In genomic region chr15:102176571-102177316, GRCm38 (mm10) we compare ENCODE assay signal across 22 mouse cellular contexts. TPM values are rescaled to one million over a fixed set of nuclear protein-coding genes. Genes with fewer than 3 reads are reported as not detected.
DNase-seq lines count a peak whose midpoint lies in the region; ATAC-seq and TF ChIP-seq lines count a peak whose summit lies in the region.
"Had no signal": no experiment of that assay in that cellular context is flagged by ENCODE, and none has a peak within 500 bp of the region (broad histone marks: within the 10 kb centered on the region; RNA-seq: fewer than 3 reads in every experiment).

No protein-coding gene starts in this region.

- TF ChIP-seq POLR2A in MEL (IDR thresholded peaks at IDR 0.05; ENCODE audit: control insufficient read depth in 1 of 2, insufficient read depth in 1 of 2, low read depth in 1 of 2, low read length in 2 of 2, poor library complexity in 1 of 2): no peak

- H3K27ac ChIP-seq in MEL (ENCODE audit: control insufficient read depth, low read depth, low read length): no peak overlapping the region
- H3K27ac ChIP-seq: forebrain, embryonic 15.5 days; heart, embryonic 15.5 days; hindbrain, embryonic 10.5 days; kidney, postnatal 0 days; lung, embryonic 15.5 days had no signal

- no peaks in the 10 kb centered on the region for H3K9me3 ChIP-seq in MEL (replicated peaks; ENCODE audit: insufficient read depth, low read length)
- H3K9me3 ChIP-seq: forebrain, embryonic 15.5 days; hindbrain, embryonic 10.5 days; lung, embryonic 15.5 days; megakaryocyte, embryonic 14.5 days had no signal

- TF ChIP-seq EP300 in MEL (IDR thresholded peaks at IDR 0.05; ENCODE audit: low read depth in 1 of 2, low read length in 2 of 2): peak; percentile 60 to 63

- no peaks in the 10 kb centered on the region for H3K27me3 ChIP-seq in MEL (ENCODE audit: control insufficient read depth in 1 of 2, insufficient read depth in 2 of 2, low read length in 2 of 2)
- H3K27me3 ChIP-seq: forebrain, embryonic 15.5 days; heart, embryonic 15.5 days; limb, embryonic 12.5 days; lung, embryonic 15.5 days had no signal

- peaks cover 4 to 17% of the 10 kb centered on the region in 2 experiments; a peak in 3 of 4 replicates for H3K4me1 ChIP-seq in MEL (ENCODE audit: control insufficient read depth in 1 of 2, insufficient read depth in 2 of 2, low read length in 2 of 2)
- H3K4me1 ChIP-seq: forebrain, embryonic 15.5 days; heart, embryonic 15.5 days; hindbrain, embryonic 10.5 days; limb, embryonic 12.5 days; lung, embryonic 15.5 days had no signal

- H3K9ac ChIP-seq in MEL (ENCODE audit: control insufficient read depth, low read depth, low read length, poor library complexity, severe bottlenecking): no peak overlapping the region
- H3K9ac ChIP-seq: forebrain, embryonic 15.5 days; heart, embryonic 15.5 days; limb, embryonic 12.5 days; lung, embryonic 15.5 days had no signal

- ATAC-seq in common myeloid progenitor, adult 5-6 weeks (replicated peaks; ENCODE audit: low read depth, poor library complexity, severe bottlenecking): 0 out of 2 replicates have a peak, but pooled peaks have one; percentile 39
- peak; percentile 47 for ATAC-seq in megakaryocyte progenitor cell, adult 5-6 weeks (replicated peaks; ENCODE audit: poor library complexity)
- ATAC-seq: CD4-positive, CD25-positive, alpha-beta regulatory T cell, adult 4 months; forebrain, embryonic 15.5 days; midbrain, embryonic 16.5 days had no signal

- no peak for TF ChIP-seq RAD21 in MEL (IDR thresholded peaks at IDR 0.05; ENCODE audit: low read depth, low read length)

- TF ChIP-seq CTCF in MEL (IDR thresholded peaks at IDR 0.05 in 2 of 3, conservative IDR thresholded peaks at IDR 0.05 in 1 of 3; ENCODE audit: control insufficient read depth in 1 of 3, insufficient read depth in 1 of 3, low read depth in 2 of 3, low read length in 3 of 3, poor library complexity in 1 of 3, severe bottlenecking in 1 of 3): peak in 1 of 3 experiments; percentile 3; a peak in 1 of 6 replicates

- peak; percentile 56 for DNase-seq in kidney, postnatal 14 days
- DNase-seq in kidney, adult 18-20 months: no peak
- peak; percentile 76 for DNase-seq in MEL (ENCODE audit: low read depth, low spot score)
- no peak for DNase-seq in cerebellum, postnatal 25 days
- no peak for DNase-seq in layer of hippocampus, adult 9-11 months
- DNase-seq: cerebellum, adult 11 months; cerebellum, postnatal 36 days; thymus, postnatal 25 days had no signal

- peak overlapping the region in 1 of 2 experiments; percentile 12; a peak in 3 of 4 replicates for H3K4me3 ChIP-seq in MEL (ENCODE audit: control insufficient read depth in 1 of 2, insufficient read depth in 1 of 2, low read depth in 2 of 2, low read length in 2 of 2)
- H3K4me3 ChIP-seq: erythroblast, embryonic 14.5 days; forebrain, embryonic 15.5 days; heart, embryonic 15.5 days; hindbrain, embryonic 10.5 days; limb, embryonic 12.5 days; lung, embryonic 15.5 days; megakaryocyte, embryonic 14.5 days had no signal

- H3K79me2 ChIP-seq in MEL (ENCODE audit: control insufficient read depth, insufficient read depth, low read length, poor library complexity): no peaks in the 10 kb centered on the region

- peaks cover 0 to 8% of the 10 kb centered on the region in 2 experiments; a peak in 2 of 4 replicates for H3K36me3 ChIP-seq in MEL (ENCODE audit: control insufficient read depth in 1 of 2, insufficient read depth in 2 of 2, low read length in 2 of 2)
- H3K36me3 ChIP-seq: forebrain, embryonic 15.5 days had no signal

TF ChIP-seq in MEL, 35 proteins besides CTCF, POLR2A, EP300 and RAD21:
- no peak for TF ChIP-seq NELFE (IDR thresholded peaks at IDR 0.05; ENCODE audit: low read depth, low read length)
- no peak for TF ChIP-seq ZNF384 (IDR thresholded peaks at IDR 0.05; ENCODE audit: low read depth, low read length)
- no peak for TF ChIP-seq MAFK (IDR thresholded peaks at IDR 0.05; ENCODE audit: borderline replicate concordance, low read depth, low read length)
- no peak for TF ChIP-seq NRF1 (IDR thresholded peaks at IDR 0.05; ENCODE audit: insufficient read depth, low read depth, low read length, poor library complexity, severe bottlenecking)
- TF ChIP-seq ELF1 (IDR thresholded peaks at IDR 0.05; ENCODE audit: low read depth, low read length): no peak
- no peak for TF ChIP-seq MEF2A (IDR thresholded peaks at IDR 0.05; ENCODE audit: extremely low read depth, insufficient replicate concordance, low read depth, low read length, poor library complexity, severe bottlenecking)
- TF ChIP-seq USF1 (IDR thresholded peaks at IDR 0.05; ENCODE audit: low read depth, low read length): no peak
- no peak for TF ChIP-seq UBTF (IDR thresholded peaks at IDR 0.05; ENCODE audit: borderline replicate concordance, insufficient read depth, low read depth, low read length)
- peak; percentile 84 for TF ChIP-seq GATA1 (IDR thresholded peaks at IDR 0.05; ENCODE audit: low read depth, low read length)
- no peak for TF ChIP-seq POLR2AphosphoS5 (IDR thresholded peaks at IDR 0.05; ENCODE audit: borderline replicate concordance, low read depth, low read length)
- no peak for TF ChIP-seq USF2 (IDR thresholded peaks at IDR 0.05; ENCODE audit: borderline replicate concordance in 1 of 2, insufficient read depth in 1 of 2, low read depth in 1 of 2, low read length in 2 of 2)
- peak; percentile 47; the same call in 1 of the 2 replicates for TF ChIP-seq ETS1 (IDR thresholded peaks at IDR 0.05; ENCODE audit: low read depth, low read length)
- TF ChIP-seq POLR2AphosphoS2 (IDR thresholded peaks at IDR 0.05; ENCODE audit: low read length): no peak
- TF ChIP-seq GABPA (IDR thresholded peaks at IDR 0.05; ENCODE audit: low read depth, low read length): no peak
- TF ChIP-seq RCOR1 (IDR thresholded peaks at IDR 0.05; ENCODE audit: low read depth, low read length): peak; percentile 69; the same call in 1 of the 2 replicates
- no peak for TF ChIP-seq CHD2 (IDR thresholded peaks at IDR 0.05; ENCODE audit: low read length)
- TF ChIP-seq ZKSCAN1 (IDR thresholded peaks at IDR 0.05; ENCODE audit: low read depth, low read length): no peak
- no peak for TF ChIP-seq BHLHE40 (IDR thresholded peaks at IDR 0.05; ENCODE audit: borderline replicate concordance, low read depth, low read length)
- TF ChIP-seq MYB (IDR thresholded peaks at IDR 0.05; ENCODE audit: low read depth, low read length): no peak
- 0 out of 2 replicates have a peak, but pooled peaks have one; percentile 41 for TF ChIP-seq MYC (IDR thresholded peaks at IDR 0.05; ENCODE audit: low read depth, low read length)
- TF ChIP-seq SIN3A (IDR thresholded peaks at IDR 0.05; ENCODE audit: low read length): peak; percentile 40; the same call in 1 of the 2 replicates
- peak; percentile 64 for TF ChIP-seq TCF12 (IDR thresholded peaks at IDR 0.05; ENCODE audit: low read depth, low read length)
- TF ChIP-seq SMC3 (IDR thresholded peaks at IDR 0.05; ENCODE audit: low read depth, low read length): peak; percentile 7; the same call in 1 of the 2 replicates
- peak; percentile 34; the same call in 1 of the 2 replicates for TF ChIP-seq MAX (IDR thresholded peaks at IDR 0.05; ENCODE audit: low read length)
- no peak for TF ChIP-seq TBP (IDR thresholded peaks at IDR 0.05; ENCODE audit: low read depth, low read length)
- peak; percentile 54 for TF ChIP-seq TAL1 (IDR thresholded peaks at IDR 0.05; ENCODE audit: low read length)
- 0 out of 2 replicates have a peak, but pooled peaks have one; percentile 32 for TF ChIP-seq ZMIZ1 (IDR thresholded peaks at IDR 0.05; ENCODE audit: low read depth, low read length)

RNA-seq across cellular contexts. Expression of gene Zfp740, which starts 26.3 kb away (rescaled TPM):
- 39.9 and 40.5 TPM in 2 replicates for total RNA-seq in MEL (2012; rRNA removed)
- polyA plus RNA-seq in MEL (2012; ENCODE audit: insufficient read depth in 1 of 2, insufficient read length in 2 of 2, low read depth in 1 of 2, low replicate concordance in 2 of 2, missing spikeins in 1 of 2): 10 to 100 TPM in 1 of 2 experiments, not detected in 1; 50.1 TPM
- total RNA-seq in common myeloid progenitor, adult 5-6 weeks (2017): 33.7 and 35.4 TPM in 2 replicates
- total RNA-seq in megakaryocyte progenitor cell, adult 5-6 weeks (2015): 19.7 and 28.7 TPM in 2 replicates
- 28.3 and 29.5 TPM in 2 replicates for total RNA-seq in megakaryocyte progenitor cell, adult 5-6 weeks (2017)

RNA-seq across cellular contexts. Expression of gene Soat2, which starts 26.4 kb away (rescaled TPM):
- 20.0 and 31.0 TPM in 2 replicates for total RNA-seq in MEL (2012; rRNA removed)
- 10 to 100 TPM in 1 of 2 experiments, not detected in 1; 44.8 TPM for polyA plus RNA-seq in MEL (2012; ENCODE audit: insufficient read depth in 1 of 2, insufficient read length in 2 of 2, low read depth in 1 of 2, low replicate concordance in 2 of 2, missing spikeins in 1 of 2)
- 3.3 and 6.3 TPM in 2 replicates for total RNA-seq in common myeloid progenitor, adult 5-6 weeks (2017)
- 0.73 and 1.9 TPM in 2 replicates for total RNA-seq in megakaryocyte progenitor cell, adult 5-6 weeks (2015)
- 1.2 and 3.3 TPM in 2 replicates for total RNA-seq in megakaryocyte progenitor cell, adult 5-6 weeks (2017)
- polyA plus RNA-seq: embryonic facial prominence, embryonic 11.5 days; forebrain, embryonic 15.5 days; limb, embryonic 12.5 days had no signal

RNA-seq across cellular contexts. Expression of gene Csad, which starts 27.8 kb away (rescaled TPM):
- total RNA-seq in MEL (2012; rRNA removed): 4.1 and 5.3 TPM in 2 replicates
- 10 to 100 TPM in 1 of 2 experiments, not detected in 1; 10.5 TPM for polyA plus RNA-seq in MEL (2012; ENCODE audit: insufficient read depth in 1 of 2, insufficient read length in 2 of 2, low read depth in 1 of 2, low replicate concordance in 2 of 2, missing spikeins in 1 of 2)
- total RNA-seq in common myeloid progenitor, adult 5-6 weeks (2017): 7.0 and 27.8 TPM in 2 replicates
- total RNA-seq in megakaryocyte progenitor cell, adult 5-6 weeks (2015): 6.3 and 10.2 TPM in 2 replicates
- total RNA-seq in megakaryocyte progenitor cell, adult 5-6 weeks (2017): 6.4 and 8.1 TPM in 2 replicates

RNA-seq across cellular contexts. Expression of gene Igfbp6, which starts 32.6 kb away (rescaled TPM):
- total RNA-seq in MEL (2012; rRNA removed): 0.65 and 1.1 TPM in 2 replicates
- 1 to 10 TPM in 1 of 2 experiments, not detected in 1; 1.8 TPM for polyA plus RNA-seq in MEL (2012; ENCODE audit: insufficient read depth in 1 of 2, insufficient read length in 2 of 2, low read depth in 1 of 2, low replicate concordance in 2 of 2, missing spikeins in 1 of 2)
- not detected in 2 replicates for total RNA-seq in common myeloid progenitor, adult 5-6 weeks (2017)
- total RNA-seq in megakaryocyte progenitor cell, adult 5-6 weeks (2015): not detected in 2 replicates
- total RNA-seq in megakaryocyte progenitor cell, adult 5-6 weeks (2017): not detected in 2 replicates
- total RNA-seq: granulocyte monocyte progenitor cell, adult 5-6 weeks had no signal
- polyA plus RNA-seq: embryonic facial prominence, embryonic 11.5 days; hindbrain, embryonic 10.5 days had no signal

RNA-seq across cellular contexts. Expression of gene Spryd3, which starts 40.7 kb away (rescaled TPM):
- 26.5 and 29.3 TPM in 2 replicates for total RNA-seq in MEL (2012; rRNA removed)
- 10 to 100 TPM in 1 of 2 experiments, not detected in 1; 35.4 TPM for polyA plus RNA-seq in MEL (2012; ENCODE audit: insufficient read depth in 1 of 2, insufficient read length in 2 of 2, low read depth in 1 of 2, low replicate concordance in 2 of 2, missing spikeins in 1 of 2)
- total RNA-seq in common myeloid progenitor, adult 5-6 weeks (2017): 9.7 and 15.5 TPM in 2 replicates
- 2.9 and 3.2 TPM in 2 replicates for total RNA-seq in megakaryocyte progenitor cell, adult 5-6 weeks (2015)
- 11.5 and 17.9 TPM in 2 replicates for total RNA-seq in megakaryocyte progenitor cell, adult 5-6 weeks (2017)

Comparison
In these comparisons a context has a peak if more than half of its experiments do, and no peak if none do; other contexts are left out.
1. DNase-seq: peak in kidney, postnatal 14 days (single experiment) and MEL (single experiment); none in kidney, adult 18-20 months (single experiment), cerebellum, postnatal 25 days (0 of 2) and layer of hippocampus, adult 9-11 months (single experiment).